Mouse (Mus musculus): Measurements from ENCODE around the gene Uqcc1. TPM values are rescaled to one million over a fixed set of nuclear protein-coding genes. Genes with fewer than 3 reads are reported as not detected.

Uqcc1 gene
- polyA plus RNA-seq, 1 experiment, result 12.1 TPM

GRCm38 (mm10) chr2:155872930-155873507, 57.1 kb downstream of the Uqcc1 start:
- Histone ChIP-seq H3K36me3 (ENCODE audit: control insufficient read depth, insufficient read depth, low read length) (peaks cover 6% of the 10 kb centered on the region), H3K27ac (ENCODE audit: insufficient read depth, low read length) (no peak overlapping the region), H3K27me3 (ENCODE audit: control insufficient read depth, insufficient read depth, low read length) (no peaks in the 10 kb centered on the region), H3K4me3 (ENCODE audit: extremely low read depth, insufficient read depth, insufficient read length) (no peak overlapping the region), H3K4me1 (ENCODE audit: control insufficient read depth, insufficient read depth, insufficient read length) (no peaks in the 10 kb centered on the region)
- DNase-seq (ENCODE audit: low read depth in 1 of 2, low spot score in 2 of 2), result no peak
- TF ChIP-seq POLR2A (IDR thresholded peaks at IDR 0.05; ENCODE audit: low read depth, low read length) (no peak), CTCF (IDR thresholded peaks at IDR 0.05; ENCODE audit: extremely low read depth, insufficient read depth, insufficient read length, insufficient replicate concordance) (no peak)
- 89% methylated on average over 10 of the region's 10 CpGs for WGBS

- Histone ChIP-seq H3K4me3 (ENCODE audit: extremely low read depth, insufficient read depth, insufficient read length) (no peak overlapping the region), H3K27me3 (ENCODE audit: control insufficient read depth, insufficient read depth, low read length) (no peaks in the 10 kb centered on the region), H3K36me3 (ENCODE audit: control insufficient read depth, insufficient read depth, low read length) (peaks cover 6% of the 10 kb centered on the region), H3K27ac (ENCODE audit: insufficient read depth, low read length) (no peak overlapping the region), H3K4me1 (ENCODE audit: control insufficient read depth, insufficient read depth, insufficient read length) (no peaks in the 10 kb centered on the region)
- DNase-seq (ENCODE audit: low read depth in 1 of 2, low spot score in 2 of 2), result no peak
- TF ChIP-seq CTCF (IDR thresholded peaks at IDR 0.05; ENCODE audit: extremely low read depth, insufficient read depth, insufficient read length, insufficient replicate concordance), result no peak
- no peak for TF ChIP-seq POLR2A (IDR thresholded peaks at IDR 0.05; ENCODE audit: low read depth, low read length)
- WGBS, result 94% methylated on average over 8 of the region's 8 CpGs
These were observed 57.6 kb downstream of the Uqcc1 start for GRCm38 (mm10) chr2:155872486-155872885.

- peaks cover 3% of the 10 kb centered on the region; the same call in 1 of the 2 replicates for H3K36me3 ChIP-seq (ENCODE audit: control insufficient read depth, insufficient read depth, low read length)
- no peak for TF ChIP-seq POLR2A (IDR thresholded peaks at IDR 0.05; ENCODE audit: low read depth, low read length)
- no peak for TF ChIP-seq CTCF (IDR thresholded peaks at IDR 0.05; ENCODE audit: extremely low read depth, insufficient read depth, insufficient read length, insufficient replicate concordance)
- H3K4me1 ChIP-seq (ENCODE audit: control insufficient read depth, insufficient read depth, insufficient read length), result no peaks in the 10 kb centered on the region
- H3K27me3 ChIP-seq (ENCODE audit: control insufficient read depth, insufficient read depth, low read length), result no peaks in the 10 kb centered on the region
- WGBS, result 90% methylated on average over 5 of the region's 5 CpGs
- H3K27ac ChIP-seq (ENCODE audit: insufficient read depth, low read length), result no peak overlapping the region
- no peak overlapping the region for H3K4me3 ChIP-seq (ENCODE audit: extremely low read depth, insufficient read depth, insufficient read length)
- no peak for DNase-seq (ENCODE audit: low read depth in 1 of 2, low spot score in 2 of 2)
These were observed 60.3 kb downstream of the Uqcc1 start for GRCm38 (mm10) chr2:155869772-155870171.

- no peaks in the 10 kb centered on the region for H3K4me1 ChIP-seq (ENCODE audit: control insufficient read depth, insufficient read depth, insufficient read length)
- 76% methylated on average over 8 of the region's 8 CpGs for WGBS
- DNase-seq (ENCODE audit: low read depth in 1 of 2, low spot score in 2 of 2), result no peak
- no peaks in the 10 kb centered on the region for H3K27me3 ChIP-seq (ENCODE audit: control insufficient read depth, insufficient read depth, low read length)
- peaks cover 3% of the 10 kb centered on the region; the same call in 1 of the 2 replicates for H3K36me3 ChIP-seq (ENCODE audit: control insufficient read depth, insufficient read depth, low read length)
- TF ChIP-seq POLR2A (IDR thresholded peaks at IDR 0.05; ENCODE audit: low read depth, low read length) (no peak), CTCF (IDR thresholded peaks at IDR 0.05; ENCODE audit: extremely low read depth, insufficient read depth, insufficient read length, insufficient replicate concordance) (no peak)
- no peak overlapping the region for H3K4me3 ChIP-seq (ENCODE audit: extremely low read depth, insufficient read depth, insufficient read length)
- H3K27ac ChIP-seq (ENCODE audit: insufficient read depth, low read length), result no peak overlapping the region
These were observed 61.8 kb downstream of the Uqcc1 start for GRCm38 (mm10) chr2:155868320-155868719.

- Histone ChIP-seq H3K27me3 (ENCODE audit: control insufficient read depth, insufficient read depth, low read length) (no peaks in the 10 kb centered on the region), H3K4me3 (ENCODE audit: extremely low read depth, insufficient read depth, insufficient read length) (no peak overlapping the region), H3K36me3 (ENCODE audit: control insufficient read depth, insufficient read depth, low read length) (no peaks in the 10 kb centered on the region), H3K4me1 (ENCODE audit: control insufficient read depth, insufficient read depth, insufficient read length) (no peaks in the 10 kb centered on the region), H3K27ac (ENCODE audit: insufficient read depth, low read length) (no peak overlapping the region)
- TF ChIP-seq CTCF (IDR thresholded peaks at IDR 0.05; ENCODE audit: extremely low read depth, insufficient read depth, insufficient read length, insufficient replicate concordance), result no peak
- no peak for TF ChIP-seq POLR2A (IDR thresholded peaks at IDR 0.05; ENCODE audit: low read depth, low read length)
- no peak for DNase-seq (ENCODE audit: low read depth in 1 of 2, low spot score in 2 of 2)
- 93% methylated on average over 11 of the region's 11 CpGs for WGBS
These were observed 66.7 kb downstream of the Uqcc1 start for GRCm38 (mm10) chr2:155863301-155863867.

- Histone ChIP-seq H3K4me1 (ENCODE audit: control insufficient read depth, insufficient read depth, insufficient read length) (no peaks in the 10 kb centered on the region), H3K36me3 (ENCODE audit: control insufficient read depth, insufficient read depth, low read length) (peaks cover under 1% of the 10 kb centered on the region; the same call in 1 of the 2 replicates), H3K4me3 (ENCODE audit: extremely low read depth, insufficient read depth, insufficient read length) (no peak overlapping the region), H3K27me3 (ENCODE audit: control insufficient read depth, insufficient read depth, low read length) (no peaks in the 10 kb centered on the region), H3K27ac (ENCODE audit: insufficient read depth, low read length) (no peak overlapping the region)
- WGBS, result 92% methylated on average over 13 of the region's 13 CpGs
- no peak for DNase-seq (ENCODE audit: low read depth in 1 of 2, low spot score in 2 of 2)
- TF ChIP-seq CTCF (IDR thresholded peaks at IDR 0.05; ENCODE audit: extremely low read depth, insufficient read depth, insufficient read length, insufficient replicate concordance), result no peak
- no peak for TF ChIP-seq POLR2A (IDR thresholded peaks at IDR 0.05; ENCODE audit: low read depth, low read length)
These were observed 67.4 kb downstream of the Uqcc1 start for GRCm38 (mm10) chr2:155862573-155863300.
